Mouse (Mus musculus) stomach, embryonic 16.5 days (tissue): ENCODE measurements around the gene Als2. TPM values are rescaled to one million over a fixed set of nuclear protein-coding genes. Genes with fewer than 3 reads are reported as not detected.

Experiments
- ATAC-seq: fragments of 200-750 bp; cut with Nextera tagmentation; 2 replicates; pipeline ENCODE4 v1.8.0; 2017; ENCODE audit warnings: moderate number of reproducible peaks, moderate TSS enrichment; ENCODE audit not compliant: insufficient read depth, low FRiP score
- H3K27ac ChIP-seq: fragments of 300-500 bp; sonication (generic); 2 replicates; pipeline ENCODE4 v1.5.1; 2014; ENCODE audit warnings: low read length
- H3K27me3 ChIP-seq: fragments of 300-500 bp; sonication (generic); 2 replicates; pipeline ENCODE4 v1.6.1; 2014; ENCODE audit warnings: low read length, control low read depth, mixed read lengths; ENCODE audit not compliant: control insufficient read depth, insufficient read depth
- H3K36me3 ChIP-seq: fragments of 300-500 bp; sonication (generic); 2 replicates; pipeline ENCODE4 v1.6.1; 2014; ENCODE audit warnings: low read length; ENCODE audit not compliant: control insufficient read depth, insufficient read depth
- H3K4me1 ChIP-seq: fragments of 300-500 bp; sonication (generic); 2 replicates; pipeline ENCODE4 v1.6.1; 2014; ENCODE audit warnings: low read length, control low read depth, mixed read lengths; ENCODE audit not compliant: control insufficient read depth, insufficient read depth
- H3K4me2 ChIP-seq: fragments of 300-500 bp; sonication (generic); 2 replicates; pipeline ENCODE4 v1.6.1; 2014; ENCODE audit warnings: low read depth, low read length, mixed read lengths
- H3K4me3 ChIP-seq: fragments of 300-500 bp; sonication (generic); replicated peaks from 2 replicates; pipeline ENCODE4 v1.5.1; 2014; ENCODE audit warnings: mild to moderate bottlenecking, low read length
- H3K9ac ChIP-seq: fragments of 300-500 bp; sonication (generic); 2 replicates; pipeline ENCODE4 v1.6.1; 2014; ENCODE audit warnings: low read length
- H3K9me3 ChIP-seq: fragments of 300-500 bp; sonication (generic); replicated peaks from 2 replicates; pipeline ENCODE4 v1.6.1; 2016; ENCODE audit warnings: low read length, control low read depth; ENCODE audit not compliant: control insufficient read depth
- WGBS: fragments of 180-500 bp; shearing (Covaris S2); extraction: QIAGEN DNeasy Blood & Tissue Kit; methylation state at CpG from one replicate; pipeline ENCODE4 v1.1.7; 2014; 5-methylcytosine and 5-hydroxymethylcytosine counted together
- polyA plus RNA-seq: library from polyadenylated mRNA; unstranded; fragments of >200 nt; fragmentation: Nextera tagmentation; extraction: Ambion mirVana; gene quantifications from 2 replicates; pipeline ENCODE4 v1.2.1, GENCODE M21; 2015

Als2 gene
- polyA plus RNA-seq, 1 experiment from 2014 or later, result 9.2 TPM

DNA sequence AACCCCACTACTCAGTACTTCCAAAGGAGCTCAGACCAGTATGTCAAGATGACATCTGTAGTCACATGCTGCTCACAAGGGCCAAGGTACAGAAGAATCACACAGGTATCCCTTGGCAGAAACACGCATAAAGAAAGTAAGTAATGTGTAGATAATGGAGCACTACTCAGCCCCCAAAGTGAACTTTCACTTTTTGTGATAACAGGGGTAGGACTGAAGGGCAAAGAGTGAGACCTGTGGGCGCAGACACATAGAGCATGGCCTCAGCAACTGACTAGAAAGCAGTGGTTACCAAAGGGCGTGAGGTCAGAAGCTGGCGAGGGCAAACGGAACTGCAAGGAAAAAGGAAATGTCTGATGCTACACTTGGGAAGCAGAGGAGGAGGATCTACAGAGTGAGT lies 36.1 kb downstream of the Als2 start:
- no peak overlapping the region for H3K4me2 ChIP-seq
- H3K36me3 ChIP-seq, result peaks cover 10% of the 10 kb centered on the region; the same call in 1 of the 2 replicates
- no peak for ATAC-seq
- no peak overlapping the region for H3K9ac ChIP-seq
- WGBS, result 80% methylated on average over 5 of the region's 5 CpGs
- H3K9me3 ChIP-seq, result no peaks in the 10 kb centered on the region
- no peaks in the 10 kb centered on the region for H3K27me3 ChIP-seq
- no peak overlapping the region for H3K4me3 ChIP-seq
- H3K4me1 ChIP-seq, result no peaks in the 10 kb centered on the region
- no peak overlapping the region for H3K27ac ChIP-seq

DNA sequence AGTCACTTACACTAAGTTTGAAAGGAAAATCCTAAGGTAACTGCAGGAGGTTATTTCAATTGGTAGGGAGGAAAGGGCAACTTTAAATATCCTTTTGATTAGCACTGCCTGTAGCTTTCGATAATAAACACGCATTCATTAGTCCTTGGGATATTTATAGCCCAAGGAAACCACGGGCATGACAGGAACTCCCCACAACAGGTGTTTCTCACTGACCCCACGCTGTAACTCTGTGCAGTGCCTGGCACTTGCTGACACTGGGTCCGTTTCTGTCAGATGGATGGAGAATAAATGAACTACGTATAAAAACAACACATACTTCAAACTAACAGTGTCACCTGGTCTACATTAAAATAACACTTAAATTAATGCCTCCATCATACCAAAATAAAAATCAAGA lies 42.1 kb downstream of the Als2 start:
- no peak overlapping the region for H3K4me3 ChIP-seq
- ATAC-seq, result no peak
- H3K4me1 ChIP-seq, result no peaks in the 10 kb centered on the region
- 42% methylated on average over 6 of the region's 6 CpGs for WGBS
- H3K4me2 ChIP-seq, result no peak overlapping the region
- no peak overlapping the region for H3K9ac ChIP-seq
- H3K36me3 ChIP-seq, result peaks cover 6% of the 10 kb centered on the region; the same call in 1 of the 2 replicates
- H3K9me3 ChIP-seq, result no peaks in the 10 kb centered on the region
- no peak overlapping the region for H3K27ac ChIP-seq
- no peaks in the 10 kb centered on the region for H3K27me3 ChIP-seq

GRCm38 (mm10) chr1:59187786-59188185 lies 49.2 kb downstream of the Als2 start:
- Histone ChIP-seq H3K4me3 (no peak overlapping the region), H3K27me3 (no peaks in the 10 kb centered on the region), H3K4me1 (no peaks in the 10 kb centered on the region), H3K27ac (no peak overlapping the region), H3K36me3 (peaks cover 9% of the 10 kb centered on the region), H3K4me2 (no peak overlapping the region), H3K9me3 (no peaks in the 10 kb centered on the region), H3K9ac (no peak overlapping the region)
- 83% methylated on average over 5 of the region's 5 CpGs for WGBS
- ATAC-seq, result no peak

GRCm38 (mm10) chr1:59186317-59186716 lies 50.7 kb downstream of the Als2 start:
- H3K27ac ChIP-seq, result no peak overlapping the region
- whole genome bisulfite sequencing, result 84% methylated on average over 10 of the region's 10 CpGs
- no peak overlapping the region for H3K4me3 ChIP-seq
- no peaks in the 10 kb centered on the region for H3K27me3 ChIP-seq
- H3K36me3 ChIP-seq, result peaks cover 7% of the 10 kb centered on the region; the same call in 1 of the 2 replicates
- no peak for ATAC-seq
- H3K9me3 ChIP-seq, result no peaks in the 10 kb centered on the region
- no peaks in the 10 kb centered on the region for H3K4me1 ChIP-seq
- no peak overlapping the region for H3K9ac ChIP-seq
- no peak overlapping the region for H3K4me2 ChIP-seq

- no peak for ATAC-seq
- H3K36me3 ChIP-seq, result peaks cover 7% of the 10 kb centered on the region; the same call in 1 of the 2 replicates
- H3K4me2 ChIP-seq, result no peak overlapping the region
- WGBS, result 77% methylated on average over 9 of the region's 9 CpGs
- no peaks in the 10 kb centered on the region for H3K27me3 ChIP-seq
- H3K4me3 ChIP-seq, result no peak overlapping the region
- no peak overlapping the region for H3K27ac ChIP-seq
- no peak overlapping the region for H3K9ac ChIP-seq
- no peaks in the 10 kb centered on the region for H3K4me1 ChIP-seq
- no peaks in the 10 kb centered on the region for H3K9me3 ChIP-seq
Observed at GRCm38 (mm10) chr1:59185410-59185809, 51.6 kb downstream of the Als2 start.

- Histone ChIP-seq H3K27ac (no peak overlapping the region), H3K27me3 (no peaks in the 10 kb centered on the region), H3K9ac (no peak overlapping the region), H3K36me3 (peaks cover 9% of the 10 kb centered on the region; the same call in 1 of the 2 replicates), H3K4me3 (no peak overlapping the region), H3K4me2 (no peak overlapping the region), H3K4me1 (no peaks in the 10 kb centered on the region), H3K9me3 (no peaks in the 10 kb centered on the region)
- 89% methylated on average over 4 of the region's 4 CpGs for WGBS
- ATAC-seq, result no peak
Observed at GRCm38 (mm10) chr1:59183045-59183444, 54.0 kb downstream of the Als2 start.

DNA sequence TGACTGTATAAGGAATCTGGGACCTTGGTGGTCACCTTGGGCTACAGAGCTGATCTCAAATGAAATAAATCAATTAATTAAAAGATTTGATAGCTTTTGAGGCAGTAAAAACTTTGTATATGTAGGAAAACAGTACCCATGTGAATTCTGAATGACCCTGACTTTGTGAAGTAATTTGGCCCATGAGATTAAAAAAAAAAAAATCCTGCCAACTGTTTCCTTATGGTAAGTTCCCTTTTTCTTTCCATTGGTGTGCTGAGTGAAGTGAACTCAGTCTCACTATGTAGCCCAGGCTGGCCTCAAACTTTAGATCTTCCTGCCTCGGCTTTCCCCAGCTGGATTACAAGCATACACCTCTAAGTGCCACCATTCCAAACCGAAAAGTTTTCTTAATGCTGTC lies 54.7 kb downstream of the Als2 start:
- no peak for ATAC-seq
- H3K36me3 ChIP-seq, result peaks cover 9% of the 10 kb centered on the region; the same call in 1 of the 2 replicates
- 84% methylated on average over 2 of the region's 2 CpGs for WGBS

GRCm38 (mm10) chr1:59180003-59180402 lies 57.0 kb downstream of the Als2 start:
- no peaks in the 10 kb centered on the region for H3K27me3 ChIP-seq
- no peaks in the 10 kb centered on the region for H3K4me1 ChIP-seq
- ATAC-seq, result no peak
- H3K9ac ChIP-seq, result no peak overlapping the region
- peaks cover 12% of the 10 kb centered on the region; the same call in 1 of the 2 replicates for H3K36me3 ChIP-seq
- no peaks in the 10 kb centered on the region for H3K9me3 ChIP-seq
- no peak overlapping the region for H3K27ac ChIP-seq
- H3K4me3 ChIP-seq, result no peak overlapping the region
- 81% methylated on average over 3 of the region's 3 CpGs for WGBS
- no peak overlapping the region for H3K4me2 ChIP-seq

More for the DNA sequence above, 54.7 kb downstream of the Als2 start:
- Histone ChIP-seq H3K27ac (no peak overlapping the region), H3K27me3 (no peaks in the 10 kb centered on the region), H3K4me1 (no peaks in the 10 kb centered on the region), H3K4me3 (no peak overlapping the region), H3K4me2 (no peak overlapping the region), H3K9me3 (no peaks in the 10 kb centered on the region), H3K9ac (no peak overlapping the region)

DNA sequence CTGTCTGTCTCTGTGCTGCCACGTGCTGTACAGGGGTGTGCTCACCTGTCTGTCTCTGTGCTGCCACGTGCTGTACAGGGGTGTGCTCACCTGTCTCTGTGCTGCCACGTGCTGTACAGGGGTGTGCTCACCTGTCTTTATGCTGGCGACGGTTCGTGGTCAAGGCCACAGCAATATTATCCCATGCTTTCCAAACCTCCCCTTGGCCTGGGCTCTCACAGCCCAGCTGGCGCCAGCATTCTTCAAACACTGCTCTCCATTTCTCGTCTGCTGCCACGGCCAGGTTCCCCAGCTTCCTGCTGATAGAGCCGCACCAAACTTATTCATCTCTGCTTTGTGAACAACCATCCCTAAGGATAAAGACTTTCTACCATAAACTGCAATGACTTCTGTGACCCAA lies 58.6 kb downstream of the Als2 start:
- Histone ChIP-seq H3K4me2 (no peak overlapping the region), H3K36me3 (peaks cover 12% of the 10 kb centered on the region; the same call in 1 of the 2 replicates), H3K9ac (no peak overlapping the region), H3K4me1 (no peaks in the 10 kb centered on the region), H3K27ac (no peak overlapping the region), H3K9me3 (no peaks in the 10 kb centered on the region), H3K4me3 (no peak overlapping the region), H3K27me3 (no peaks in the 10 kb centered on the region)
- ATAC-seq, result no peak
- WGBS, result 87% methylated on average over 10 of the region's 10 CpGs
